Mouse (Mus musculus): ENCODE data around the gene Procr.

Procr gene

DNA sequence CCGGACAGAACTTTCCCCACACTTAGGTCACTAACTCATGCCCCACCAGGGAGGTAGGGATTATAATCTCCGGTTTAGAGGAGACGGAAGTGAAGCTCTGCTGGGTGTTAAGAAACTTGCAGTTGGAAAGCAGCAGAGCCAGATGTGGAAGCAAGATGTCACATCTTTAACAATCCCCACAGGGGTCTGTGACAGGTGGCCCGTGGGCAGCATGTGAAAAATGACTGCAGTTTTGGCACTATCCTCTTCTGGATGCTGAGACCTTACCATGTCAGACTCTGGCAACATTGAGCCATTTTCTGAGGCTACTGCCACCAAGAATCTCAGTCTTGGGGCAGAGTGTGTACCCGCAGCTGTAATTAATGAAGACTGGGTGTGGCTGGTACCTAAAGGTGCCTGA is 53.1 kb downstream of the Procr start:
- DNase-seq (ENCODE audit: low read depth, low spot score) = no peak
